Mouse (Mus musculus) layer of hippocampus, adult 9-11 months (tissue): ENCODE results near the gene Cenpb.

Experiments used
- DNase-seq: peaks from one replicate; pipeline ENCODE4 v3.0.0; 2022

Cenpb gene

GRCm38 (mm10) chr2:131135521-131136139 is 44.2 kb downstream of the Cenpb start:
- DNase-seq = no peak

GRCm38 (mm10) chr2:131134826-131135400 is 45.0 kb downstream of the Cenpb start:
- no peak for DNase-seq

- DNase-seq = no peak
These were observed 45.5 kb downstream of the Cenpb start for GRCm38 (mm10) chr2:131134381-131134780.

- DNase-seq = no peak
These were observed 46.8 kb downstream of the Cenpb start, which contains the start of gene Gm11037 for GRCm38 (mm10) chr2:131132930-131133547. Gm11037 (plus strand) TSS chr2:131133497.

GRCm38 (mm10) chr2:131132111-131132888 is 47.6 kb downstream of the Cenpb start:
- DNase-seq = no peak

GRCm38 (mm10) chr2:131130849-131131248 is 49.0 kb downstream of the Cenpb start:
- DNase-seq = no peak

- no peak for DNase-seq
These were observed 50.0 kb downstream of the Cenpb start for GRCm38 (mm10) chr2:131129836-131130235.

GRCm38 (mm10) chr2:131128636-131129157 is 51.2 kb downstream of the Cenpb start:
- no peak for DNase-seq

- DNase-seq = no peak
These were observed 51.7 kb downstream of the Cenpb start for GRCm38 (mm10) chr2:131128211-131128610.

- no peak for DNase-seq
These were observed 52.6 kb downstream of the Cenpb start, which contains the start of gene Hspa12b for GRCm38 (mm10) chr2:131127161-131127730. Hspa12b (plus strand) TSS chr2:131127280.

- no peak for DNase-seq
These were observed 53.7 kb downstream of the Cenpb start for GRCm38 (mm10) chr2:131125964-131126815.
